Mouse (Mus musculus) gastrocnemius, adult 2 months (tissue): Measurements from ENCODE around the gene Pitpnb. TPM values are rescaled to one million over a fixed set of nuclear protein-coding genes. Genes with fewer than 3 reads are reported as not detected.

Experiments used
- DNase-seq: peaks from one replicate; pipeline ENCODE4 v3.0.0; 2022
- H3K27ac ChIP-seq: fragments of 200-600 bp; 2 replicates; pipeline ENCODE4 v1.8.1; 2022; ENCODE audit warnings: mild to moderate bottlenecking
- H3K4me3 ChIP-seq: fragments of 200-600 bp; 2 replicates; pipeline ENCODE4 v1.8.1; 2022; ENCODE audit warnings: mild to moderate bottlenecking, moderate library complexity
- CTCF ChIP-seq: fragments of 200-600 bp; IDR thresholded peaks from 2 replicates; pipeline ENCODE4 v1.8.1; 2022; ENCODE audit warnings: antibody characterized with exemption, mild to moderate bottlenecking, moderate library complexity
- intact Hi-C: fragments of 180-260 bp; cut with DNase I; formaldehyde crosslinking; loops from one replicate; pipeline ENCODE4 v1.15.1; 2025
- total RNA-seq, 2 experiments: library from RNA; stranded (reverse); gene quantifications; 2 replicates each; pipeline ENCODE4 v1.2.3; 2021

Pitpnb gene
- total RNA-seq, 2 experiments from 2014 or later = 20.7 to 25.8 TPM

GRCm38 (mm10) chr5:111393346-111394197 is 63.0 kb downstream of the Pitpnb start:
- Histone ChIP-seq H3K27ac (peak overlapping the region; percentile 68), H3K4me3 (peak overlapping the region; percentile 48)
- peak; percentile 66 for DNase-seq
- TF ChIP-seq CTCF = no peak
- intact Hi-C loops = no loop called here

- peak overlapping the region; percentile 48 for H3K4me3 ChIP-seq
Measured at GRCm38 (mm10) chr5:111394198-111395053, 63.9 kb downstream of the Pitpnb start.

DNA sequence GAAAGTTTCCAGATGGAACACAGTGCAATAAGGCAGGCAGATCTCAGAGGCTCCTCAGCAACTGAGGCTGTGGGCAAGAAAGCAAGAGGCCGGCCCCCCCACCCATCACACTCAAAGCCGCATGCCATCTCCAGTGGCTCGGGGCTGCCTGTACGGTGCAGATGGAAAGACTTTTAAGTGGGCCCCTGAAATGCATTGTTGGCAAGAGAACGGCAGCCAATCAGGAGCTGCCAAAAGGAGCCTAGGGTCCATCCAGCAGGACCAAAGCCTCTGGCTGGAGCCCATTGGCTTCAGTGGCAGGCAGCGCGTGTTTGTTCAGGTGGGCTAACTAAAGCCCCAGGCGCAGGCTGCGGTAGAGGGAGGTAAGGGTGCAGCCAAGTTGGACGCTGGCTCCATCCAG is 65.2 kb downstream of the Pitpnb start:
- TF ChIP-seq CTCF = no peak
- no peak overlapping the region for H3K4me3 ChIP-seq
- intact Hi-C loops = no loop called here
- H3K27ac ChIP-seq = no peak overlapping the region
- no peak for DNase-seq

More at GRCm38 (mm10) chr5:111394198-111395053, 63.9 kb downstream of the Pitpnb start:
- DNase-seq = no peak
- TF ChIP-seq CTCF = no peak
- H3K27ac ChIP-seq = peak overlapping the region; percentile 68
- intact Hi-C loops = no loop called here

DNA sequence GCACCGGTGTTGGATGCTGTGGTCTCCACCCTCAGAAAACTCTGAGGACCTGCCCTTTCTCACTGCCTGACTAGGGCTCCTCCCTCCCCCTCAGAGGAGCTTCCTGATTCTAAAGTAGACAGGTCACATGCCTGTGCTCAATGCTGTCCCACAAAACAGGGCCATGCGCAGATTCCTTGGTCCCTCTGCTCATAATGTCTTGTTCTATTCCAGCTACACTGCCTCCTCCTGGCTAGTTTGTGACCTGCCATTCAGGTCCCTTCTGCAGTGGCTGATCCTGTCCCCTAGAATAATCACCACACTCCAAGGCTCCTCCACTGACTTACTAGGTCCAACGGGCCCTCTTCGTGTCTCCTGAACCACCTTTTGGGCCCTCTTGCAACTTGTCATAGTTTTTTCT is 65.6 kb downstream of the Pitpnb start:
- no peak for TF ChIP-seq CTCF
- intact Hi-C loops = no loop called here
- peak overlapping the region; percentile 10; the same call in 1 of the 2 replicates for H3K27ac ChIP-seq
- no peak overlapping the region for H3K4me3 ChIP-seq
- no peak for DNase-seq

DNA sequence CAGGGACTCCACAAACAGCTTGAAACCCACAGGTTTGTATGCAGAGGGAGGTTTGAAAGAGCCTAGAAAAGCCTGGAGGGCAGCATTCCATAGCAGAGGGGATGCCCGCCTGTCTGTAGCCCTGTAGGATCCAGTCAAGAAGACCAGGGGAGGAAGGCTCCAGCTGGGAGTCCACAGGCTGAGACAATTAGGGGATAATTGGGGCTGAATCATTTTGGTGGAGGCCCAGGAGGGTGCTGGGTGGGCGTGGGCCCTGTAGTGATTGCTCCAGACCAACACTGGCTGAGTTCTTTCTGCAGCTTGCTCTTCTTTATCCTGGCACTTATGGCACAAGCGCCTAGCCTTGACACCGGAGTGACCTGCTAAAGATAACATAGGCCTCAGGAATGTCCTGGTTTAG is 67.9 kb downstream of the Pitpnb start:
- TF ChIP-seq CTCF = no peak
- no peak overlapping the region for H3K4me3 ChIP-seq
- no peak for DNase-seq
- intact Hi-C loops = no loop called here
- H3K27ac ChIP-seq = peak overlapping the region; percentile 64

GRCm38 (mm10) chr5:111399271-111399670 is 68.7 kb downstream of the Pitpnb start:
- intact Hi-C loops = no loop called here

GRCm38 (mm10) chr5:111401879-111402650 is 71.5 kb downstream of the Pitpnb start:
- no peak overlapping the region for H3K4me3 ChIP-seq
- no peak for DNase-seq
- TF ChIP-seq CTCF = no peak
- peak overlapping the region; percentile 58 for H3K27ac ChIP-seq
- intact Hi-C loops = no loop called here

More at GRCm38 (mm10) chr5:111399271-111399670, 68.7 kb downstream of the Pitpnb start:
- peak overlapping the region; percentile 8; the same call in 1 of the 2 replicates for H3K27ac ChIP-seq
- TF ChIP-seq CTCF = no peak
- DNase-seq = no peak
- no peak overlapping the region for H3K4me3 ChIP-seq

DNA sequence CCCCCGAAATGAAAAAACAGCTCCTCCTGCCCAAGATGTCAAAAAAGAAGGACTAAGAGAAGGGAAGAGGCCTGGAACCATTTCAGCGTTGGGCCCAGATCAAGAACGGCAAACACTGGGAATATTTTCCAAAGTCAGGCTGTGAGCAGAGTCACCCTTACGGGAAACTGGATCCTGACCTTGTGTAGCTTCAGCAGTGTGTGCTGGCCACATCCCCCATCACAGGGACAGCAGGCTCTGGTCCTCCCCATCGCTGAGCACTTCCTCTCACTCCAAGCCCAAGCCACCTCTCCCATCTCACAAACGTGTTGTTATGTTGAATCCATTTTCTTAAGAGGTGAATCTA is 72.1 kb downstream of the Pitpnb start:
- TF ChIP-seq CTCF = no peak
- Histone ChIP-seq H3K27ac (peak overlapping the region; percentile 63), H3K4me3 (no peak overlapping the region)
- intact Hi-C loops = no loop called here
- DNase-seq = peak; percentile 57

- no peak overlapping the region for H3K4me3 ChIP-seq
- no peak for DNase-seq
- intact Hi-C loops = no loop called here
- no peak for TF ChIP-seq CTCF
- no peak overlapping the region for H3K27ac ChIP-seq
Measured at GRCm38 (mm10) chr5:111404721-111405120, 74.2 kb downstream of the Pitpnb start.

- peak overlapping the region; percentile 69 for H3K27ac ChIP-seq
- intact Hi-C loops = no loop called here
- peak; percentile 77 for DNase-seq
- no peak for TF ChIP-seq CTCF
- H3K4me3 ChIP-seq = no peak overlapping the region
Measured at GRCm38 (mm10) chr5:111408470-111409105, 78.0 kb downstream of the Pitpnb start.

- peak; percentile 62 for TF ChIP-seq CTCF
- Histone ChIP-seq H3K4me3 (no peak overlapping the region), H3K27ac (peak overlapping the region; percentile 69)
- intact Hi-C loops = no loop called here
- DNase-seq = peak; percentile 54
Measured at GRCm38 (mm10) chr5:111409412-111410044, 79.0 kb downstream of the Pitpnb start.

- intact Hi-C loops = no loop called here
- peak; percentile 72 for DNase-seq
- H3K27ac ChIP-seq = 0 out of 2 replicates have a peak overlapping the region, but pooled peaks have one; percentile 6
Measured at GRCm38 (mm10) chr5:111410665-111411064, 80.1 kb downstream of the Pitpnb start.

More at GRCm38 (mm10) chr5:111410665-111411064, 80.1 kb downstream of the Pitpnb start:
- no peak overlapping the region for H3K4me3 ChIP-seq
- TF ChIP-seq CTCF = no peak
